Mouse (Mus musculus): ENCODE measurements around the gene Gadd45a.

Gene Gadd45a

GRCm38 (mm10) chr6:66985500-66985899 is 51.8 kb downstream of the Gadd45a start:
- DNase-seq (ENCODE audit: low read depth, low spot score) = no peak
